Mouse (Mus musculus): Measurements from ENCODE around the gene Adcy4. TPM values are rescaled to one million over a fixed set of nuclear protein-coding genes. Genes with fewer than 3 reads are reported as not detected.

Adcy4 gene
- 11.6 and 14.1 TPM in 2 replicates for polyA plus RNA-seq (2014; fragmentation: Nextera tagmentation; extraction: Ambion mirVana)

- DNase-seq, result peak; percentile 51
- peaks cover 25% of the 10 kb centered on the region; the same call in 1 of the 2 replicates for H3K27me3 ChIP-seq (ENCODE audit: insufficient read depth, low read length)
- no peaks in the 10 kb centered on the region for H3K9me3 ChIP-seq (ENCODE audit: low read depth, low read length)
- peak within 1 kb of the TSS; percentile 45 for H3K4me3 ChIP-seq (ENCODE audit: low read depth, low read length)
- no peak for ATAC-seq (ENCODE audit: insufficient read depth)
- 0 out of 2 replicates have a peak, but pooled peaks cover 6% of the 10 kb centered on the region for H3K36me3 ChIP-seq (ENCODE audit: insufficient read depth)
- H3K27ac ChIP-seq (ENCODE audit: low read depth), result peak within 1 kb of the TSS; percentile 63; the same call in 1 of the 2 replicates
- 3% methylated on average over 13 of the region's 13 CpGs for WGBS
- peaks cover 10% of the 10 kb centered on the region for H3K4me1 ChIP-seq (ENCODE audit: insufficient read depth)
- H3K4me2 ChIP-seq, result peak within 1 kb of the TSS; percentile 69
- no peak for TF ChIP-seq CTCF (IDR thresholded peaks at IDR 0.05; ENCODE audit: low read depth)
- H3K9ac ChIP-seq, result peak within 1 kb of the TSS; percentile 48
Measured at GRCm38 (mm10) chr14:55783958-55784235, at the start of gene Adcy4. Adcy4 (minus strand) TSS chr14:55784095.

- TF ChIP-seq CTCF (IDR thresholded peaks at IDR 0.05; ENCODE audit: low read depth), result no peak
- Histone ChIP-seq H3K9ac (no peak overlapping the region), H3K4me2 (no peak overlapping the region), H3K27ac (ENCODE audit: low read depth) (no peak overlapping the region), H3K36me3 (ENCODE audit: insufficient read depth) (peaks cover 57% of the 10 kb centered on the region), H3K27me3 (ENCODE audit: insufficient read depth, low read length) (no peaks in the 10 kb centered on the region), H3K9me3 (ENCODE audit: low read depth, low read length) (no peaks in the 10 kb centered on the region), H3K4me1 (ENCODE audit: insufficient read depth) (no peaks in the 10 kb centered on the region), H3K4me3 (ENCODE audit: low read depth, low read length) (no peak overlapping the region)
- 74% methylated on average over 4 of the region's 4 CpGs for WGBS
- no peak for DNase-seq
- no peak for ATAC-seq (ENCODE audit: insufficient read depth)
Measured at GRCm38 (mm10) chr14:55833126-55833525, 49.2 kb upstream of the Adcy4 start.

GRCm38 (mm10) chr14:55830331-55830730, 46.4 kb upstream of the Adcy4 start:
- no peak overlapping the region for H3K4me3 ChIP-seq (ENCODE audit: low read depth, low read length)
- no peaks in the 10 kb centered on the region; the same call in 1 of the 2 replicates for H3K4me1 ChIP-seq (ENCODE audit: insufficient read depth)
- H3K4me2 ChIP-seq, result no peak overlapping the region
- no peaks in the 10 kb centered on the region for H3K9me3 ChIP-seq (ENCODE audit: low read depth, low read length)
- H3K36me3 ChIP-seq (ENCODE audit: insufficient read depth), result peaks cover 77% of the 10 kb centered on the region
- H3K9ac ChIP-seq, result no peak overlapping the region
- WGBS, result 62% methylated on average over 4 of the region's 4 CpGs
- ATAC-seq (ENCODE audit: insufficient read depth), result no peak
- no peaks in the 10 kb centered on the region for H3K27me3 ChIP-seq (ENCODE audit: insufficient read depth, low read length)
- no peak overlapping the region for H3K27ac ChIP-seq (ENCODE audit: low read depth)
- no peak for DNase-seq
- no peak for TF ChIP-seq CTCF (IDR thresholded peaks at IDR 0.05; ENCODE audit: low read depth)

GRCm38 (mm10) chr14:55829854-55830253, 46.0 kb upstream of the Adcy4 start:
- Histone ChIP-seq H3K4me2 (no peak overlapping the region), H3K9ac (no peak overlapping the region), H3K36me3 (ENCODE audit: insufficient read depth) (peaks cover 77% of the 10 kb centered on the region), H3K9me3 (ENCODE audit: low read depth, low read length) (no peaks in the 10 kb centered on the region), H3K27me3 (ENCODE audit: insufficient read depth, low read length) (no peaks in the 10 kb centered on the region), H3K4me3 (ENCODE audit: low read depth, low read length) (no peak overlapping the region), H3K27ac (ENCODE audit: low read depth) (no peak overlapping the region), H3K4me1 (ENCODE audit: insufficient read depth) (no peaks in the 10 kb centered on the region; the same call in 1 of the 2 replicates)
- TF ChIP-seq CTCF (IDR thresholded peaks at IDR 0.05; ENCODE audit: low read depth), result no peak
- DNase-seq, result no peak
- ATAC-seq (ENCODE audit: insufficient read depth), result no peak
- 88% methylated on average over 16 of the region's 16 CpGs for WGBS

- no peak for TF ChIP-seq CTCF (IDR thresholded peaks at IDR 0.05; ENCODE audit: low read depth)
- Histone ChIP-seq H3K4me2 (peak overlapping the region; percentile 92), H3K9me3 (ENCODE audit: low read depth, low read length) (no peaks in the 10 kb centered on the region), H3K9ac (no peak overlapping the region), H3K4me1 (ENCODE audit: insufficient read depth) (no peaks in the 10 kb centered on the region; the same call in 1 of the 2 replicates), H3K4me3 (ENCODE audit: low read depth, low read length) (no peak overlapping the region), H3K27ac (ENCODE audit: low read depth) (no peak overlapping the region), H3K27me3 (ENCODE audit: insufficient read depth, low read length) (no peaks in the 10 kb centered on the region), H3K36me3 (ENCODE audit: insufficient read depth) (peaks cover 71% of the 10 kb centered on the region)
- ATAC-seq (ENCODE audit: insufficient read depth) (no peak), DNase-seq (peak; percentile 62)
- WGBS, result 42% methylated on average over 3 of the region's 3 CpGs
Measured at GRCm38 (mm10) chr14:55828716-55829263, 44.9 kb upstream of the Adcy4 start.

- Histone ChIP-seq H3K27ac (ENCODE audit: low read depth) (no peak overlapping the region), H3K27me3 (ENCODE audit: insufficient read depth, low read length) (no peaks in the 10 kb centered on the region), H3K4me3 (ENCODE audit: low read depth, low read length) (peak overlapping the region; percentile 75), H3K9ac (peak overlapping the region; percentile 81), H3K9me3 (ENCODE audit: low read depth, low read length) (no peaks in the 10 kb centered on the region), H3K36me3 (ENCODE audit: insufficient read depth) (peaks cover 57% of the 10 kb centered on the region), H3K4me2 (peak overlapping the region; percentile 92), H3K4me1 (ENCODE audit: insufficient read depth) (no peaks in the 10 kb centered on the region; the same call in 1 of the 2 replicates)
- ATAC-seq (ENCODE audit: insufficient read depth) (no peak), DNase-seq (peak; percentile 50)
- no peak for TF ChIP-seq CTCF (IDR thresholded peaks at IDR 0.05; ENCODE audit: low read depth)
- 13% methylated on average over 41 of the region's 41 CpGs for WGBS
Measured at GRCm38 (mm10) chr14:55826551-55827340, 42.9 kb upstream of the Adcy4 start.

GRCm38 (mm10) chr14:55826142-55826541, 42.2 kb upstream of the Adcy4 start:
- ATAC-seq (ENCODE audit: insufficient read depth), result no peak
- H3K4me2 ChIP-seq, result peak overlapping the region; percentile 92
- H3K9me3 ChIP-seq (ENCODE audit: low read depth, low read length), result no peaks in the 10 kb centered on the region
- no peak for DNase-seq
- H3K36me3 ChIP-seq (ENCODE audit: insufficient read depth), result peaks cover 50% of the 10 kb centered on the region
- TF ChIP-seq CTCF (IDR thresholded peaks at IDR 0.05; ENCODE audit: low read depth), result no peak
- H3K27me3 ChIP-seq (ENCODE audit: insufficient read depth, low read length), result no peaks in the 10 kb centered on the region
- H3K9ac ChIP-seq, result peak overlapping the region; percentile 81
- 2% methylated on average over 15 of the region's 15 CpGs for WGBS
- peak overlapping the region; percentile 98; the same call in 1 of the 2 replicates for H3K27ac ChIP-seq (ENCODE audit: low read depth)
- H3K4me1 ChIP-seq (ENCODE audit: insufficient read depth), result no peaks in the 10 kb centered on the region; the same call in 1 of the 2 replicates
- peak overlapping the region; percentile 75 for H3K4me3 ChIP-seq (ENCODE audit: low read depth, low read length)
